Mouse (Mus musculus) liver, postnatal 0 days (tissue): ENCODE measurements around the gene Plxnb1. TPM values are rescaled to one million over a fixed set of nuclear protein-coding genes. Genes with fewer than 3 reads are reported as not detected.

Experiments
- ATAC-seq: fragments of 200-750 bp; cut with Nextera tagmentation; 2 replicates; pipeline ENCODE4 v1.8.0; 2017; ENCODE audit warnings: mild to moderate bottlenecking, moderate library complexity
- DNase-seq: peaks from one replicate; pipeline ENCODE4 v3.0.0-alpha.2; 2016
- H3K27ac ChIP-seq: fragments of 300-500 bp; sonication (generic); 2 replicates; pipeline ENCODE4 v1.5.1; 2014; ENCODE audit warnings: antibody characterized with exemption, moderate library complexity, mild to moderate bottlenecking, low read depth
- H3K27me3 ChIP-seq: fragments of 300-500 bp; sonication (generic); 2 replicates; pipeline ENCODE4 v1.6.1; 2014; ENCODE audit warnings: low read length, control low read depth, mixed read lengths; ENCODE audit not compliant: insufficient read depth
- H3K36me3 ChIP-seq: fragments of 300-500 bp; sonication (generic); replicated peaks from 2 replicates; pipeline ENCODE4 v1.6.1; 2014; ENCODE audit warnings: mild to moderate bottlenecking, control low read depth, low read length, moderate library complexity, mixed read lengths; ENCODE audit not compliant: insufficient read depth
- H3K4me1 ChIP-seq: fragments of 300-500 bp; sonication (generic); 2 replicates; pipeline ENCODE4 v1.6.1; 2014; ENCODE audit warnings: antibody characterized with exemption, mild to moderate bottlenecking, control low read depth; ENCODE audit not compliant: insufficient read depth
- H3K4me2 ChIP-seq: fragments of 300-500 bp; sonication (generic); 2 replicates; pipeline ENCODE4 v1.6.1; 2014; ENCODE audit warnings: low read depth, mild to moderate bottlenecking, low read length, moderate library complexity, mixed read lengths
- H3K4me3 ChIP-seq: fragments of 300-500 bp; sonication (generic); 2 replicates; pipeline ENCODE4 v1.5.1; 2014; ENCODE audit warnings: low read depth, low read length
- H3K9ac ChIP-seq: fragments of 300-500 bp; sonication (generic); replicated peaks from 2 replicates; pipeline ENCODE4 v1.6.1; 2014; ENCODE audit warnings: mild to moderate bottlenecking, moderate library complexity
- H3K9me3 ChIP-seq: fragments of 300-500 bp; sonication (generic); 2 replicates; pipeline ENCODE4 v1.6.1; 2016; ENCODE audit warnings: mild to moderate bottlenecking, control low read depth, low read length, mixed read lengths
- CTCF ChIP-seq: sonication (generic); IDR thresholded peaks from 2 replicates; pipeline ENCODE4 v1.5.1; 2016; ENCODE audit warnings: antibody characterized with exemption, low read depth
- EP300 ChIP-seq: IDR thresholded peaks from 2 replicates; pipeline ENCODE4 v1.6.1; 2016; ENCODE audit warnings: antibody characterized with exemption, low read depth, mild to moderate bottlenecking
- WGBS: fragments of 180-500 bp; shearing (Covaris S2); extraction: QIAGEN DNeasy Blood & Tissue Kit; methylation state at CpG from one replicate; pipeline ENCODE4 v1.1.7; 2014; ENCODE audit not compliant: insufficient replicate concordance; 5-methylcytosine and 5-hydroxymethylcytosine counted together
- polyA plus RNA-seq: library from polyadenylated mRNA; unstranded; fragments of >200 nt; fragmentation: Nextera tagmentation; extraction: Ambion mirVana; gene quantifications from 2 replicates; pipeline ENCODE4 v1.2.1, GENCODE M21; 2015

Gene Plxnb1
- polyA plus RNA-seq, 1 experiment from 2014 or later: 1.9 TPM

- DNase-seq (peak; percentile 15), ATAC-seq (no peak)
- Histone ChIP-seq H3K36me3 (peaks cover 13% of the 10 kb centered on the region), H3K27ac (no peak overlapping the region), H3K4me1 (peaks cover 20% of the 10 kb centered on the region), H3K9ac (no peak overlapping the region), H3K4me3 (no peak overlapping the region), H3K4me2 (no peak overlapping the region), H3K27me3 (no peaks in the 10 kb centered on the region), H3K9me3 (no peaks in the 10 kb centered on the region)
- TF ChIP-seq EP300 (no peak), CTCF (no peak)
- WGBS: 78% methylated on average over 10 of the region's 10 CpGs
Observed at GRCm38 (mm10) chr9:109051651-109052489, 43.3 kb upstream of the Plxnb1 start.

- no peak overlapping the region for H3K27ac ChIP-seq
- no peak for ATAC-seq
- H3K9me3 ChIP-seq: no peaks in the 10 kb centered on the region
- H3K4me1 ChIP-seq: peaks cover 21% of the 10 kb centered on the region
- 87% methylated on average over 9 of the region's 9 CpGs for WGBS
- DNase-seq: no peak
- H3K4me2 ChIP-seq: no peak overlapping the region
- H3K27me3 ChIP-seq: no peaks in the 10 kb centered on the region
- H3K9ac ChIP-seq: no peak overlapping the region
- peaks cover 21% of the 10 kb centered on the region for H3K36me3 ChIP-seq
- TF ChIP-seq CTCF (no peak), EP300 (no peak)
- H3K4me3 ChIP-seq: no peak overlapping the region
Observed at GRCm38 (mm10) chr9:109052490-109053260, 42.5 kb upstream of the Plxnb1 start.

GRCm38 (mm10) chr9:109053366-109053765 lies 41.8 kb upstream of the Plxnb1 start:
- no peak overlapping the region for H3K27ac ChIP-seq
- no peak overlapping the region for H3K4me2 ChIP-seq

GRCm38 (mm10) chr9:109053851-109054250 lies 41.3 kb upstream of the Plxnb1 start:
- Histone ChIP-seq H3K4me3 (no peak overlapping the region), H3K4me2 (peak overlapping the region; percentile 55; the same call in 1 of the 2 replicates), H3K27me3 (no peaks in the 10 kb centered on the region), H3K36me3 (peaks cover 30% of the 10 kb centered on the region), H3K9me3 (no peaks in the 10 kb centered on the region), H3K9ac (no peak overlapping the region), H3K27ac (peak overlapping the region; percentile 79; the same call in 1 of the 2 replicates), H3K4me1 (peaks cover 30% of the 10 kb centered on the region)
- TF ChIP-seq CTCF (no peak), EP300 (no peak)
- DNase-seq (no peak), ATAC-seq (no peak)
- WGBS: 67% methylated on average over 6 of the region's 6 CpGs

More at GRCm38 (mm10) chr9:109053366-109053765, 41.8 kb upstream of the Plxnb1 start:
- Histone ChIP-seq H3K9ac (no peak overlapping the region), H3K4me1 (peaks cover 25% of the 10 kb centered on the region), H3K4me3 (no peak overlapping the region), H3K9me3 (no peaks in the 10 kb centered on the region), H3K27me3 (no peaks in the 10 kb centered on the region), H3K36me3 (peaks cover 26% of the 10 kb centered on the region)
- DNase-seq (no peak), ATAC-seq (no peak)
- 80% methylated on average over 3 of the region's 3 CpGs for WGBS
- TF ChIP-seq CTCF (no peak), EP300 (no peak)

- TF ChIP-seq CTCF (no peak), EP300 (peak; percentile 52)
- WGBS: 2% methylated on average over 7 of the region's 7 CpGs
- ATAC-seq: peak; percentile 62
Observed at GRCm38 (mm10) chr9:109054712-109055111, 40.5 kb upstream of the Plxnb1 start.

More at GRCm38 (mm10) chr9:109054712-109055111, 40.5 kb upstream of the Plxnb1 start:
- Histone ChIP-seq H3K36me3 (peaks cover 27% of the 10 kb centered on the region), H3K4me3 (peak overlapping the region; percentile 21), H3K27ac (peak overlapping the region; percentile 79), H3K4me2 (peak overlapping the region; percentile 55), H3K27me3 (no peaks in the 10 kb centered on the region), H3K4me1 (peaks cover 32% of the 10 kb centered on the region), H3K9me3 (no peaks in the 10 kb centered on the region), H3K9ac (peak overlapping the region; percentile 66)
- peak; percentile 70 for DNase-seq
